Mouse (Mus musculus) B cell, adult 2 months (primary cell): ENCODE results near the gene Ucp2.
A peak's percentile ranks its signal among the peaks of the same experiment; 100 is the strongest.

Experiments used
- DNase-seq, 2 experiments: peaks; one replicate each; pipeline ENCODE4 v3.0.0; 2022

Gene Ucp2

GRCm38 (mm10) chr7:100493117-100493483, at the start of gene Ucp2:
Gene Ucp2 (plus strand): TSS chr7:100493337.
- peak; percentile 99 for DNase-seq

DNA sequence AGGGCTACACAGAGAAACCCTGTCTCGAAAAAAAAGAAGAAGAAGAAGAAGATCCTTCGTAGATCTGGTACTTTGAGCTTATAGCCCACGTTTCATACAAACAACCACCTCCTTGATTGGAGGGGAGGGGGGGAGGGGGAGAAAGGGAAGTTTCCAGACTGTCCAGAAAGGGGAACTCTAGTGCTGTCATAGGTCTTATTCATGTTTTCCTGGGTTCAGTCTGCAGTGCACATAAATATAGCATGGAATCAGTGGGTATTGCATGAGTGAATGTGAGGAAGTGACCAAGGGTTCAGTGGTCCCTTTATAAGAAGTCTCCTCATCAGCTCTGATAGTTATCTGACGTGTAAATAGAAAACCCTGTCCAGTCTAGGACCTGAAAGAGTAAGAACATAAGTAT, 49.4 kb upstream of the Ucp2 start:
- no peak for DNase-seq

GRCm38 (mm10) chr7:100446271-100446670, 46.9 kb upstream of the Ucp2 start:
- no peak for DNase-seq

GRCm38 (mm10) chr7:100448530-100448929, 44.6 kb upstream of the Ucp2 start:
- DNase-seq: no peak

DNA sequence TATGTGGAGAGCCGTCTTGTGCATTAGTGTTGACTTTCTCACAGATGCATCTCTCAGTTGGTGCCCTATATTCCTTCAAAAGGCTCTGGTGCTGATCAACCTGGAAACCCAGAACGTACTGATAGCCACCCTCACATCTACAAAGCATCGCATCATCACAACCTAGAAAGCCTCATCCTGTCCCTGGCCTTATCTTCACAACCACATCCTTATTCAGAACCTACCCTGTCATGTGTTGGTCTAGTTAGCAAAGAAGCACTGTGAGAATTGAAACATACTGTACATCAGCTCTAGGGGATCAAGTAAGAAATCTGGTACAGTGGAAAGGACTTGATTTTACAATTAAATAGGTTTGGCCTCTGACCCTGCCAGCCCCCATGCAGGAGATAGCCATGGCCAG, 44.2 kb upstream of the Ucp2 start:
- DNase-seq: no peak

DNA sequence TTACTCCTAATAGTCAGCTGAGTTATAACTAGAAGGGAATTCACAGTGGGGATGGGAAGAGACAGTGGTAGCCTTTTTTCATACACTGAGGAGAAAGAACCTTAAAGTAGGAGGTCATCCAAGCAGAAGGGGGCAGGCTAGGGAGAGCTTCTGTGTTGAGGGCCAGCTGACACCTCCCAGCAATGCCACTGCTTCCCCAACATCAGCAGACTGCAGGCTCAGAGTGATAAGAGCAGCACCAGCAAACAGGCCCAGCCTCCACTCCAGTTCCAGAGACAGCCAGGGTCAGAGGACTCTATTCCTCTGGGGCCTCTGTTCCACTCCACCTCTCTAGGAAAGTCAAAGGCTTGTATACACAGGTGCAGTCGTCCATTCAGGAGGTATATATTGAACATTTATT, 35.0 kb upstream of the Ucp2 start:
- DNase-seq: no peak

DNA sequence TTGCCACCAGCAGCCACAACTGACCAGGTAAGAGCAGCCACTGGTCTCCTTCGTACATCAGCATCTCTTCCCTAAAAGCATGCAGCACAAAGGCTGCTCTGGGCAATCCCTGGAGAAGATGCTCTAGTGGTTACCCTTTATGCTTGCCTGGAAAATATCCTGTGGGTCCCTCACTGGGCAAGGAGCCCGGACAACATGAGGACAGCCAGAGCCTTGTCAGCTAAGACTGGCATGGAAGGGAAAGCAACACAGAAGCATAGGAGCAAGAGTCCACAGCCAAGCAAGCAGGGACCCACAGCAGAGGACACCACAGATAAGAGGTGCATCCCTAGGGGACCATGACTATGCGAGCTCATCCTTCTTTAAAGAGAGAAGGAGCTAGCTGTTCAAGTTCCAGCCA, 33.3 kb upstream of the Ucp2 start:
- DNase-seq: no peak

GRCm38 (mm10) chr7:100461621-100462151, 31.5 kb upstream of the Ucp2 start:
- DNase-seq: no peak

GRCm38 (mm10) chr7:100463194-100463593, 29.9 kb upstream of the Ucp2 start:
- no peak for DNase-seq

GRCm38 (mm10) chr7:100463757-100464156, 29.4 kb upstream of the Ucp2 start:
- DNase-seq: no peak

GRCm38 (mm10) chr7:100464248-100464647, 28.9 kb upstream of the Ucp2 start:
- no peak for DNase-seq

GRCm38 (mm10) chr7:100465248-100465647, 27.9 kb upstream of the Ucp2 start:
- no peak for DNase-seq

GRCm38 (mm10) chr7:100465656-100466309, 27.4 kb upstream of the Ucp2 start:
- no peak for DNase-seq

DNA sequence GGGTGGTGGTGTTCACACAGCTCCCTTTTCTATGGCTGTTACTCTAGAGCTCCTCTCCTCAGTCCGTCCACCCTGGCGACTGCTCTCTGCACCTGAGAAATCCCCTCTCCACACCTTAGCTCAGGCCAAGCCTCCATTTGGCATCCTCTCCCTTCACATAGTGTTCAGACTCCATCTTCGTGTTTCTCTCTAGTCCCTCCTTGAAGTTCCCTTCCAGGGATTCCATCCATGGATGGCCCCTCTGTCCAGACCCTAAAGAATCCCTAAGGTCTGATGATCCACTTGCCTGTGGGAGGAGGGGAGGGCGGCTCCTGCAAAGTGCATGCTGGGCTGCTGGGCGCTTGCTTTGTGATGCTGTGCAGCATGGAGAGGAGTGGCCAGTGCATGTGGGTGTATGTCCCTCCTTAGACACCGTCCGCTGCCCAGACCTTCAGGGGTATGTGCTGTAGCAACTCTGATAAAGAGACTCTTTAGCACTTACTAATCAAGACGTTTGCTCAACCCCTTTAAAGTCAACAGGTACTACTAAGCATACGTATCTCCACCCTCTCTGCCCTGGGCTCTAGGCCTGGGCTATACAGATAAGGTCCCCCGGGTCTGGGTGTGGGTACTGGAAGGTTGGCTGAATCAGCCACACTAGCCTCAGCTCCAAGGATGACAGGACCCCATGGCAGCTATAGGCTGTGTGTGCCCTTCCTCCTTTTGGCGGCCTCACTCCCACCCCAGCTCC, 26.2 kb upstream of the Ucp2 start:
- DNase-seq: no peak

- no peak for DNase-seq
Measured at GRCm38 (mm10) chr7:100468761-100469160, 24.4 kb upstream of the Ucp2 start.

GRCm38 (mm10) chr7:100469502-100469901, 23.6 kb upstream of the Ucp2 start:
- DNase-seq: no peak

GRCm38 (mm10) chr7:100470796-100471406, 22.2 kb upstream of the Ucp2 start:
- no peak for DNase-seq

- DNase-seq: no peak
Measured at GRCm38 (mm10) chr7:100471407-100471797, 21.7 kb upstream of the Ucp2 start.

GRCm38 (mm10) chr7:100472777-100473176, 20.4 kb upstream of the Ucp2 start, which contains the start of gene Ucp3:
Gene Ucp3 (plus strand): TSS chr7:100472990.
- no peak for DNase-seq

DNA sequence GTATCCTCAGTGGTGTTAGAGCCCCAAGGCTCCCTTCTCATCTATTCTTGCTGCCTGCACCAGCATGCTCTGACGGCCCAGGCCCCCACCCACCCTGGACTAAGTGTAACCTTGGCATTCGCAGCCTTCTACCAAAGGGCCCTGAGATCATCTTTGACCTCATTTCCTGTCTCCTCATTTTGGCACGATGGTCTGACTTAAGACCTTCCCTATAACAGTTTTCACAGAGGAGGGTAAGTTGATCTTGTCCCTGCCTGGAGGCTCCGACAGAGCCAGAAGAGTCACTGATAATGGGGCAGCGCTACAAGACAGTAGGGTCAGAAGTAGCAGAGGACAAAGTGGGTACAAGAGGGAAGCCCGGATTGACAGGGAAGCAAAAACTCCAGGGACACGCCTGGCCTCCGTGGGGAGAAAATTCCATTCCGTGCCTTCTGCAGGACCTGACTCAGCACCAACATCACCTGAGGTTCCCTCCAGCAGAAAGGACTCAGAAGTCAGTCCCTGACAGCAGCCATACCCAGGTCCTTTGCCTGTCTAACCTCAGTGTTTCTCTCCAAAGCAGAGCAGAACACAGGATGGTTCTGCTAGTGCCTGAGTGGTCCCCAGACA, 19.2 kb upstream of the Ucp2 start:
- DNase-seq: no peak

DNA sequence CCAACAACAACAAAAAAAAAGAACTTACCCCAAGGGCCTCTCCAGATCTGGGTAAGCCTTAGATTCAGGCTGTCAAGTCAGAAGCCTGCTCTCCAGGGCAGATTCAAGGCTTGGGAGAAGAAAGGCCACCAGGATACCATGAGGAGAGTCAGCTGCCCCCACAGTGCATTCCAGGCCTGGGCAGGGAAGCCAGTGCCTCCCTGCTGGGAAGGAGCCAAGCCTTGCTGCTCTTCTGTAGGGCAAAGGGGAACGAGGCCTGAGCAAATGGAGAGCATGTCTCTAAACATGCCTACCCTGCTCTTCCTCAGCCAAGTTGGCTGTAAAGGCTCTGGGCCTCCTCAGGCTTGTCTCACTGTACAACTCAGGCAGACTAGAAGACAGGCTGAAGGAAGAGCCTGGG, 18.5 kb upstream of the Ucp2 start:
- no peak for DNase-seq

DNA sequence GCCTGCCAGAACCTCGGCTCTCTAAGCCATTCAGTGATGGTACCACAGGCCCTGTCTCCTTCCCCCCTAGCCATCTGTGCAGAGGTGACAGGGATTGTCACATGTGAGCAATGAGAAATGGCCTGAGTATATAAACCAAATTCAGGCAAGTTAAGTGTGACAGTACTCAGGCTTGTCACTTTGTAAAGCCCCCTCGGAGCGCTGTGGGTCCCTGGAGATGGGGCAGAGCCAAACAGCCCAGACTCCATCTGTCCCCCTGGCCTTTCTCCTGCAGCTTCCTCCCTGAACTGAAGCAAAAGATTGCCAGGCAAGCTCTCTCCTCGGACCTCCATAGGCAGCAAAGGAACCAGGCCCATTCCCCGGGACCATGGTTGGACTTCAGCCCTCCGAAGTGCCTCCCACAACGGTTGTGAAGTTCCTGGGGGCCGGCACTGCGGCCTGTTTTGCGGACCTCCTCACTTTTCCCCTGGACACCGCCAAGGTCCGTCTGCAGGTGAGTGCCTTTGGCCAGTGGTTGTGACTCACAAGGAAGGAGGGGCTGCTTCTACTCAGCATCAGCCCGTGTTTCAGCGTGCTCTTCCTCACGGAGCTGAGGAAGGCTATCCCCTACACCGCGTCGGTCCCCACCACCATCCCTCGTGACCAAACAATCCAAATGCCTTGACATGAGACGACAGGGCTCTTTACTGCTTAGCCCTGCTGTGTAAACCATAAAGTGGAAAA, 13.9 kb upstream of the Ucp2 start:
- no peak for DNase-seq

GRCm38 (mm10) chr7:100479823-100480164, 13.3 kb upstream of the Ucp2 start:
- no peak for DNase-seq
